Mouse (Mus musculus): ENCODE data around the gene Frat1.

- TF ChIP-seq CTCF (IDR thresholded peaks at IDR 0.05; ENCODE audit: borderline replicate concordance, extremely low read depth, insufficient read depth, insufficient read length) (no peak), POLR2A (IDR thresholded peaks at IDR 0.05; ENCODE audit: borderline replicate concordance, extremely low read depth, insufficient read depth, insufficient read length, poor library complexity, severe bottlenecking) (no peak)
These were observed 29.3 kb upstream of the Frat1 start for GRCm38 (mm10) chr19:41800451-41800850.

All from brain, embryonic 14.5 days (tissue).